Mouse (Mus musculus) limb, embryonic 14.5 days (tissue): ENCODE data around the gene Hcn3. TPM values are rescaled to one million over a fixed set of nuclear protein-coding genes. Genes with fewer than 3 reads are reported as not detected.

Source experiments
- ATAC-seq: fragments of 200-750 bp; cut with Nextera tagmentation; 2 replicates; pipeline ENCODE4 v1.8.0; 2017; ENCODE audit warnings: low read depth, moderate number of reproducible peaks, moderate TSS enrichment; ENCODE audit not compliant: low FRiP score
- DNase-seq: peaks from one replicate; pipeline ENCODE4 v3.0.0-alpha.2; 2015; ENCODE audit warnings: low spot score
- H3K27ac ChIP-seq: fragments of 300-500 bp; sonication (generic); replicated peaks from 2 replicates; pipeline ENCODE4 v1.5.1; 2014; ENCODE audit warnings: low read depth, mild to moderate bottlenecking, low read length, moderate library complexity, mixed read lengths
- H3K27me3 ChIP-seq: fragments of 300-500 bp; sonication (generic); 2 replicates; pipeline ENCODE4 v1.6.1; 2014; ENCODE audit warnings: low read length, mixed read lengths; ENCODE audit not compliant: control insufficient read depth, insufficient read depth
- H3K36me3 ChIP-seq: fragments of 300-500 bp; sonication (generic); 2 replicates; pipeline ENCODE4 v1.6.1; 2014; ENCODE audit warnings: mild to moderate bottlenecking, low read length, moderate library complexity, mixed read lengths; ENCODE audit not compliant: control insufficient read depth, insufficient read depth
- H3K4me1 ChIP-seq: fragments of 300-500 bp; sonication (generic); 2 replicates; pipeline ENCODE4 v1.6.1; 2014; ENCODE audit warnings: antibody characterized with exemption, low read length, mixed read lengths; ENCODE audit not compliant: control insufficient read depth, insufficient read depth
- H3K4me2 ChIP-seq: fragments of 300-500 bp; sonication (generic); replicated peaks from 2 replicates; pipeline ENCODE4 v1.6.1; 2014; ENCODE audit warnings: low read depth, mild to moderate bottlenecking, low read length, moderate library complexity; ENCODE audit not compliant: severe bottlenecking
- H3K4me3 ChIP-seq: fragments of 300-500 bp; sonication (generic); replicated peaks from 2 replicates; pipeline ENCODE4 v1.5.1; 2014; ENCODE audit warnings: low read length
- H3K9ac ChIP-seq: fragments of 300-500 bp; sonication (generic); 2 replicates; pipeline ENCODE4 v1.6.1; 2014; ENCODE audit warnings: mild to moderate bottlenecking, low read depth, low read length, moderate library complexity; ENCODE audit not compliant: severe bottlenecking
- H3K9me3 ChIP-seq: fragments of 300-500 bp; sonication (generic); 2 replicates; pipeline ENCODE4 v1.6.1; 2016; ENCODE audit warnings: low read length; ENCODE audit not compliant: control insufficient read depth
- POLR2A ChIP-seq: fragments of 200-500 bp; IDR thresholded peaks from 2 replicates; pipeline ENCODE4 v1.8.0; 2012; ENCODE audit warnings: inconsistent platforms, mild to moderate bottlenecking, moderate library complexity, borderline replicate concordance; ENCODE audit not compliant: insufficient read depth, insufficient read length; ENCODE audit errors: extremely low read depth
- WGBS: fragments of 180-500 bp; shearing (Covaris S2); extraction: QIAGEN DNeasy Blood & Tissue Kit; methylation state at CpG from one replicate; pipeline ENCODE4 v1.1.7; 2014; 5-methylcytosine and 5-hydroxymethylcytosine counted together
- polyA plus RNA-seq, 2 experiments: library from polyadenylated mRNA; depleted of rRNA in 1 of 2; stranded (reverse) in 1 of 2; unstranded in 1 of 2; fragments of >200 nt; fragmentation: Nextera tagmentation in 1 of 2; extraction: Ambion mirVana in 1 of 2; gene quantifications; 2 replicates each; pipeline versions ENCODE4 v1.2.1 to v1.2.3; 2012 to 2014

Hcn3 gene
- polyA plus RNA-seq, 2 experiments = 1.5 to 4.6 TPM

GRCm38 (mm10) chr3:89123313-89123712 lies 36.7 kb downstream of the Hcn3 start:
- WGBS = 83% methylated on average over 2 of the region's 2 CpGs
- Histone ChIP-seq H3K4me2 (no peak overlapping the region), H3K4me3 (no peak overlapping the region), H3K27ac (no peak overlapping the region), H3K4me1 (no peaks in the 10 kb centered on the region), H3K9ac (no peak overlapping the region), H3K36me3 (no peaks in the 10 kb centered on the region), H3K9me3 (no peaks in the 10 kb centered on the region), H3K27me3 (no peaks in the 10 kb centered on the region)
- no peak for TF ChIP-seq POLR2A
- no peak for ATAC-seq
- DNase-seq = no peak

- Histone ChIP-seq H3K27ac (no peak overlapping the region), H3K4me3 (no peak overlapping the region), H3K27me3 (no peaks in the 10 kb centered on the region), H3K4me1 (no peaks in the 10 kb centered on the region), H3K9ac (no peak overlapping the region), H3K9me3 (no peaks in the 10 kb centered on the region), H3K36me3 (no peaks in the 10 kb centered on the region), H3K4me2 (no peak overlapping the region)
- WGBS = 0% methylated on average over 2 of the region's 2 CpGs
- ATAC-seq (no peak), DNase-seq (peak; percentile 23)
- no peak for TF ChIP-seq POLR2A
Observed at GRCm38 (mm10) chr3:89115522-89115921, 44.5 kb downstream of the Hcn3 start.

- H3K4me2 ChIP-seq = no peak overlapping the region
- no peak for TF ChIP-seq POLR2A
- H3K9me3 ChIP-seq = no peaks in the 10 kb centered on the region
- DNase-seq (no peak), ATAC-seq (no peak)
- H3K27me3 ChIP-seq = no peaks in the 10 kb centered on the region
- no peaks in the 10 kb centered on the region for H3K4me1 ChIP-seq
- H3K9ac ChIP-seq = no peak overlapping the region
- H3K4me3 ChIP-seq = no peak overlapping the region
- H3K36me3 ChIP-seq = no peaks in the 10 kb centered on the region
- H3K27ac ChIP-seq = no peak overlapping the region
- 88% methylated on average over 4 of the region's 4 CpGs for WGBS
Observed at GRCm38 (mm10) chr3:89113058-89113457, 46.9 kb downstream of the Hcn3 start.

- DNase-seq = no peak
- H3K9ac ChIP-seq = no peak overlapping the region
- WGBS = 55% methylated on average over 1 of the region's 1 CpGs
- ATAC-seq = no peak
- no peak for TF ChIP-seq POLR2A
- no peaks in the 10 kb centered on the region for H3K36me3 ChIP-seq
- no peaks in the 10 kb centered on the region for H3K27me3 ChIP-seq
- H3K27ac ChIP-seq = no peak overlapping the region
- H3K4me2 ChIP-seq = no peak overlapping the region
- no peaks in the 10 kb centered on the region for H3K9me3 ChIP-seq
- no peak overlapping the region for H3K4me3 ChIP-seq
- H3K4me1 ChIP-seq = no peaks in the 10 kb centered on the region
Observed at GRCm38 (mm10) chr3:89108146-89108545, 51.9 kb downstream of the Hcn3 start.

- ATAC-seq = no peak
- H3K36me3 ChIP-seq = no peaks in the 10 kb centered on the region
Observed at GRCm38 (mm10) chr3:89107545-89107944, 52.5 kb downstream of the Hcn3 start.

GRCm38 (mm10) chr3:89106881-89107280 lies 53.1 kb downstream of the Hcn3 start:
- Histone ChIP-seq H3K36me3 (no peaks in the 10 kb centered on the region), H3K4me2 (no peak overlapping the region), H3K4me1 (0 out of 2 replicates have a peak, but pooled peaks cover 3% of the 10 kb centered on the region), H3K4me3 (no peak overlapping the region), H3K27ac (no peak overlapping the region), H3K27me3 (no peaks in the 10 kb centered on the region), H3K9me3 (no peaks in the 10 kb centered on the region), H3K9ac (no peak overlapping the region)
- TF ChIP-seq POLR2A = no peak
- ATAC-seq = no peak
- DNase-seq = no peak

More at GRCm38 (mm10) chr3:89107545-89107944, 52.5 kb downstream of the Hcn3 start:
- no peaks in the 10 kb centered on the region for H3K4me1 ChIP-seq
- no peak overlapping the region for H3K27ac ChIP-seq
- H3K4me3 ChIP-seq = no peak overlapping the region
- no peaks in the 10 kb centered on the region for H3K27me3 ChIP-seq
- no peak for TF ChIP-seq POLR2A
- H3K4me2 ChIP-seq = no peak overlapping the region
- DNase-seq = no peak
- no peak overlapping the region for H3K9ac ChIP-seq
- no peaks in the 10 kb centered on the region for H3K9me3 ChIP-seq
- WGBS = 81% methylated on average over 3 of the region's 3 CpGs
